Mouse (Mus musculus) C2C12 (cell line): ENCODE measurements around the gene Lsm12.

ENCODE experiments used
- CEBPB ChIP-seq: IDR thresholded peaks from one replicate; pipeline ENCODE4 v1.6.1; 2011; ENCODE audit warnings: low read depth, mild to moderate bottlenecking, control low read depth, moderate library complexity
- CTCF ChIP-seq: IDR thresholded peaks from one replicate; pipeline ENCODE4 v1.5.1; 2011; ENCODE audit not compliant: control insufficient read depth, insufficient read depth, insufficient read length
- FOSL1 ChIP-seq: IDR thresholded peaks from one replicate; pipeline ENCODE4 v1.8.0; 2011; ENCODE audit warnings: mild to moderate bottlenecking, low read length; ENCODE audit not compliant: poor library complexity, insufficient read depth, severe bottlenecking
- MAX ChIP-seq: IDR thresholded peaks from one replicate; pipeline ENCODE4 v1.6.1; 2011; ENCODE audit warnings: mild to moderate bottlenecking, control low read depth
- MYOD1 ChIP-seq: IDR thresholded peaks from one replicate; pipeline ENCODE4 v1.6.1; 2011; ENCODE audit warnings: low read depth; ENCODE audit not compliant: control insufficient read depth, insufficient read length

- TF ChIP-seq MAX (peak; percentile 36), CTCF (no peak), FOSL1 (no peak), CEBPB (no peak), MYOD1 (peak; percentile 77)
Observed at GRCm38 (mm10) chr11:102207825-102208777, 23.0 kb upstream of the Lsm12 start.
